Mouse (Mus musculus) erythroblast, embryonic 14.5 days (primary cell): Measurements from ENCODE around the gene Tle1.

Source experiments
- GATA1 ChIP-seq: IDR thresholded peaks from 2 replicates; pipeline ENCODE4 v1.6.1; 2012; ENCODE audit warnings: low read length, inconsistent platforms, mixed read lengths
- TAL1 ChIP-seq: IDR thresholded peaks from 3 replicates; pipeline ENCODE4 v1.6.1; 2012; ENCODE audit warnings: low read length, inconsistent platforms, mixed read lengths

DNA sequence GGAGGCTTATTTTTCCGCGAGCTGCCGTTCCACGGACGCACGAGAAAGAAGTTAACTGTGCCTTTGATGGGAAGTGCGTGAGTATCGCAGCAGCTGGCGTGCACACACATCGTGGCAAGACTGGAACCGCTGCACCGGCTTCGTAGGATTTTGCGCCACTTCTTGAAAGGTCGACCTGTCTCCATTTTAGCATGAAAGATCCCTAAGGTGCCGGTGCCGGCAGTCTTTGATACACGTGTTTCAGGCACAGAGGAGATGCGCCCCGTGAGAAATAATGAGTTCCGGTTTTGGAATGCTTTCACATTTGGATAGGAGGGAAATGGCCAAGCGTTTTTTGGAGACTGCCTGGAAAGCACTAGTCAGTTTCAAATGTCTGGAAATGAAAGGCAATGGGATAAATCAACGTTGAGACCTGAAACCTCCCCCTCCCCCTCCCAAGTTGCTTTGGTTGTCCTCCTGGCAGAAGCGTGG, 837 bp upstream of the Tle1 start:
- no peak for TF ChIP-seq GATA1
- TF ChIP-seq TAL1, result no peak
